Mouse (Mus musculus): ENCODE results near the gene Ikbip. TPM values are rescaled to one million over a fixed set of nuclear protein-coding genes. Genes with fewer than 3 reads are reported as not detected.

Ikbip gene
- total and polyA plus RNA-seq, 3 experiments = 9.9 to 12.3 TPM; not detected in 1

DNA sequence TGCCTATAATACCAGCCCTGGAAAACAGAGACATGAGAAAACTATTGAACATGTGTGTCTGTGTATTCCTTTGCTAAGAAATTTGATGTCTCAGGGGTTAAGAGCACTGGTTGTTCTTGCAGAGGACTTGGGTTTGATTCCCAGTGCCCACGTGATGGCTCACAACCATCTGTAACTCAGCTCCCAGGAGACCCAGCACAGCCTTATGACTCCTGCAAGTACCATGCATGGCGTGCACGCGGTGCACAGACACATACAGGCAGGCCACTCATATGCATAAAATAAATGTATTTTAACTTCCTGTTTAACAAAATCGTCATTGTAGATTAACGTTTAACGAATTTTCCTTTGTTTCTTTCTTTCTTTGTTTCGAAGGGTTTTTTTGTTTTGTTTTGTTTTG is 15.3 kb downstream of the Ikbip start:
- Histone ChIP-seq H3K79me2 (ENCODE audit: control insufficient read depth, insufficient read depth, low read length, poor library complexity) (no peaks in the 10 kb centered on the region), H3K4me3 (ENCODE audit: control insufficient read depth in 1 of 2, insufficient read depth in 1 of 2, low read depth in 2 of 2, low read length in 2 of 2) (no peak overlapping the region), H3K9ac (ENCODE audit: control insufficient read depth, low read depth, low read length, poor library complexity, severe bottlenecking) (no peak overlapping the region), H3K4me1 (ENCODE audit: control insufficient read depth in 1 of 2, insufficient read depth in 2 of 2, low read length in 2 of 2) (no peaks in the 10 kb centered on the region; a peak in 1 of 4 replicates), H3K27me3 (ENCODE audit: control insufficient read depth in 1 of 2, insufficient read depth in 2 of 2, low read length in 2 of 2) (no peaks in the 10 kb centered on the region), H3K36me3 (ENCODE audit: control insufficient read depth in 1 of 2, insufficient read depth in 2 of 2, low read length in 2 of 2) (peaks cover 0 to 1% of the 10 kb centered on the region in 2 experiments; a peak in 1 of 4 replicates), H3K27ac (ENCODE audit: control insufficient read depth, low read depth, low read length) (no peak overlapping the region), H3K9me3 (replicated peaks; ENCODE audit: insufficient read depth, low read length) (no peaks in the 10 kb centered on the region)
- TF ChIP-seq BHLHE40 (IDR thresholded peaks at IDR 0.05; ENCODE audit: borderline replicate concordance, low read depth, low read length) = no peak
- no peak for TF ChIP-seq KAT2A (conservative IDR thresholded peaks at IDR 0.05; ENCODE audit: low read depth, low read length)
- no peak for TF ChIP-seq TCF12 (IDR thresholded peaks at IDR 0.05; ENCODE audit: low read depth, low read length)
- TF ChIP-seq JUND (IDR thresholded peaks at IDR 0.05; ENCODE audit: low read depth, low read length) = no peak
- no peak for TF ChIP-seq UBTF (IDR thresholded peaks at IDR 0.05; ENCODE audit: borderline replicate concordance, insufficient read depth, low read depth, low read length)
- TF ChIP-seq GATA1 (IDR thresholded peaks at IDR 0.05; ENCODE audit: low read depth, low read length) = no peak
- TF ChIP-seq MAZ (IDR thresholded peaks at IDR 0.05; ENCODE audit: low read depth, low read length) = no peak
- no peak for TF ChIP-seq ZC3H11A (IDR thresholded peaks at IDR 0.05; ENCODE audit: low read depth, low read length)
- TF ChIP-seq HCFC1 (IDR thresholded peaks at IDR 0.05; ENCODE audit: low read depth, low read length) = no peak
- TF ChIP-seq ELF1 (IDR thresholded peaks at IDR 0.05; ENCODE audit: low read depth, low read length) = no peak
- TF ChIP-seq MYC (IDR thresholded peaks at IDR 0.05; ENCODE audit: low read depth, low read length) = no peak
- TF ChIP-seq MAFK (IDR thresholded peaks at IDR 0.05; ENCODE audit: borderline replicate concordance, low read depth, low read length) = no peak
- TF ChIP-seq SIN3A (IDR thresholded peaks at IDR 0.05; ENCODE audit: low read length) = no peak
- no peak for TF ChIP-seq EP300 (IDR thresholded peaks at IDR 0.05; ENCODE audit: low read depth in 1 of 2, low read length in 2 of 2)
- no peak for TF ChIP-seq CTCF (IDR thresholded peaks at IDR 0.05 in 2 of 3, conservative IDR thresholded peaks at IDR 0.05 in 1 of 3; ENCODE audit: control insufficient read depth in 1 of 3, insufficient read depth in 1 of 3, low read depth in 2 of 3, low read length in 3 of 3, poor library complexity in 1 of 3, severe bottlenecking in 1 of 3)
- no peak for TF ChIP-seq POLR2A (IDR thresholded peaks at IDR 0.05; ENCODE audit: control insufficient read depth in 1 of 2, insufficient read depth in 1 of 2, low read depth in 1 of 2, low read length in 2 of 2, poor library complexity in 1 of 2)
- DNase-seq (ENCODE audit: low read depth, low spot score) = no peak

- H3K9me3 ChIP-seq (replicated peaks; ENCODE audit: insufficient read depth, low read length) = no peaks in the 10 kb centered on the region
Measured at GRCm38 (mm10) chr10:91100101-91100500, 17.4 kb downstream of the Ikbip start.

More at GRCm38 (mm10) chr10:91100101-91100500, 17.4 kb downstream of the Ikbip start:
- DNase-seq (ENCODE audit: low read depth, low spot score) = no peak
- TF ChIP-seq GATA1 (IDR thresholded peaks at IDR 0.05; ENCODE audit: low read depth, low read length) (no peak), CTCF (IDR thresholded peaks at IDR 0.05 in 2 of 3, conservative IDR thresholded peaks at IDR 0.05 in 1 of 3; ENCODE audit: control insufficient read depth in 1 of 3, insufficient read depth in 1 of 3, low read depth in 2 of 3, low read length in 3 of 3, poor library complexity in 1 of 3, severe bottlenecking in 1 of 3) (no peak), POLR2A (IDR thresholded peaks at IDR 0.05; ENCODE audit: control insufficient read depth in 1 of 2, insufficient read depth in 1 of 2, low read depth in 1 of 2, low read length in 2 of 2, poor library complexity in 1 of 2) (no peak)
- no peak overlapping the region for H3K4me3 ChIP-seq (ENCODE audit: control insufficient read depth in 1 of 2, insufficient read depth in 1 of 2, low read depth in 2 of 2, low read length in 2 of 2)
- no peaks in the 10 kb centered on the region for H3K79me2 ChIP-seq (ENCODE audit: control insufficient read depth, insufficient read depth, low read length, poor library complexity)
- H3K27me3 ChIP-seq (ENCODE audit: control insufficient read depth in 1 of 2, insufficient read depth in 2 of 2, low read length in 2 of 2) = no peaks in the 10 kb centered on the region
- no peak overlapping the region for H3K9ac ChIP-seq (ENCODE audit: control insufficient read depth, low read depth, low read length, poor library complexity, severe bottlenecking)
- H3K36me3 ChIP-seq (ENCODE audit: control insufficient read depth in 1 of 2, insufficient read depth in 2 of 2, low read length in 2 of 2) = peaks cover 0 to 1% of the 10 kb centered on the region in 2 experiments; a peak in 1 of 4 replicates
- no peak overlapping the region for H3K27ac ChIP-seq (ENCODE audit: control insufficient read depth, low read depth, low read length)
- no peaks in the 10 kb centered on the region for H3K4me1 ChIP-seq (ENCODE audit: control insufficient read depth in 1 of 2, insufficient read depth in 2 of 2, low read length in 2 of 2)
